Mouse (Mus musculus): ENCODE results near the gene Cpd. TPM values are rescaled to one million over a fixed set of nuclear protein-coding genes. Genes with fewer than 3 reads are reported as not detected.

Gene Cpd
- total RNA-seq, 2 experiments from 2014 or later = 61.8 to 67.7 TPM

DNA sequence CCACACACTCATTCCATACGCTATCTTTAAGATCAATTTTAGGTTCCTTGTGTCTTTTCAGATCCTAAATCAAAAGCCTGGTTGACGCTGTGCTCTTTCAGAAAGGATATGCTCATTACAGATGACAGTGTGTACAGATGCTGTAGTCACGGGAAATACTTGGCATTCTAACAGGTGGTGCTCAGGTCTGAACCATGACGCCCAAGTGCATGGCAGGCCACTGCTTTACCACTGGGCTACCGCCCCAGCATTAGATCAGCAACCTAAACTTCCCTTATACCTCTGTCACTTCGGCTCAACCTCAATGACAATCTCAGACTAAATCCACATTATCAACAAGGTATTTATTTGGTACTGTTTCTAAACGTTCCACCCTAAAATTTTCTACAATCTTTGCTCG lies 71.3 kb downstream of the Cpd start:
- DNase-seq = no peak

DNA sequence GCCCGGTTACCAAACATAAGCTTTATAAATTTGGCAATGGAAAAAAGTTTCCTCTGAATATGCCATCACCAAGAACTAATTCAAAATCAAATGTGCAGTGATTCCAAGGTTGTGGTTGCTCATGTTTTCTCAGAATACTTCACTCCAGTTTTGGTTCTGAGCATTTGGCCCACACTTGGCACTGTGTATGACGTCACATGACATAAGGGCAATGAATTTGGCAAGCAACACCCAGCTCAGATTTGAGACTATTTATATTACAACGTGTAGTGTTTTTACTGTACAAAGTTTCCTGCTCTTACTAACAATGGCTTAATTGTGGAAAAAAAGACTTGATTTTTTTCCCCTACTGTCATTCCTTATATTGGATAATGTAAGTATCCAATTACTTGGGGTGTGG lies 73.0 kb downstream of the Cpd start:
- DNase-seq = no peak

DNA sequence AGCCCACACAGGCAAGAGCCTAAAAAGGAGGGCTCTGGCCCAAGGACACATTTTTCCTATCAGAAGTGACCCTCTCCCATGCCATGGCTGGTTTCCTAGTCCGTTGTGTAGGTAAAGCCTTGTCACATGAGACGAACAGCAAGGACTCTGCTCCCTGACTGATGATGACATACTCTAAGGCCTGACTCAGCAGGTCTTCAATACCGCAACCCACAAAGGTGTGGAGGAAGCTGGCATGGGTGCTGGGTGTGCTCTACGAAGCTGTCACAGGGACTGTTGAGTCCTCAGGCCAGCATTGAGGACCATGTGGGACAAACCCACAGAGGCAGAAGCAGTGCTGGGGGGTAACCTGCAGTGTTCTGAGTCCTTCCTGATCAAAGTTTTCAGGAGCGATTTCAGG lies 76.3 kb downstream of the Cpd start:
- DNase-seq = no peak

DNA sequence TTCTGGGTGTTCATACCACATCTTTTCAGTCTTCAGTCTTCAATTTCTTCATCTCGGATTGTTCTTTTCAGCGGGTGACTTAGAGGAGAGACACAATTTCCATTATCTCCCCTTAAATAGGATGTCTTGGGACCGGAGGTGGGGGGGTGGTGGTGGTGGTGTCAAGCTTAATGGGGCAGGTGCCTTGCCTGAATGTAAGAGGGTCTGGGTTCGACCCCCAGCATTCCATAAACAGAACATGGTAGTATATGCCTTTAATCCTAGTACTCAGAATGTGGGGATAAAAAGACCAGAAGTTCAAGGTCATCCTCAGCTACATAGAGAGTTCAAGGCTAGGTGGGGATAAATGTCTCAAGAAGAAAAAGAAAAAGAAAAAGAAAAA lies 83.1 kb downstream of the Cpd start:
- DNase-seq = no peak

DNA sequence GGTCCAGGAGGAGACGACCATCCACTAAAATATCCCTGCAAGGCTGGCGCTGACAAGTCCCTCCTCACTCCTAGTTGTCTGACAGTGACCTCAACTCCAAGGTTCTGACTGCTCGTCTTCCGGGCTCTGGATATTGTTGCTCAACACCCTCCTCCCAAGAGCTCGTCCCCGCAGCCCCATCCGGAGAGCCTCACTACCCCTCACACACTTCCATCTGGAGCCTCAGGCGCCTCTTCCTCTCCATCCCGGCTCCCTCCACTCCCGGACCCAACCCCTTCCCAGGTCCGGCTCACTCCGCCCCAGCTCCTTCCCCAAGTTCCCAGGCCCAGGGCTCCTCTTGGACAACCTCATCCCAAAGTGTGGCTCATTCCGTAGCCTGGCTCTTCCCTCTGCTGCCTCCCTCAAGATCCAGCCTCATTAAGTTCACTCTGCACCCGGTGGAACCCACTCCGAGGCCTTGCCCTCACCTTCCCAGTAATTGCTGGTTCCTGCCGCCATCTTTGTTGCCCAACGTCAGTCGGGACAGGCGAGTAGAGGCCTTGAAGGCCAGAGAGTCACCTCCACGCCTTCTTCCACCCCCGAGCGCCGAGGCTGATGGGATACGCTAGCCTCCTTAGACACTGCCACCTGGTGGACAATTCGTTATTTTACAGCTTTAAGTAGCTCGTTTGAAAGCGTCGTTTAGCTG lies 83.6 kb downstream of the Cpd start, which contains the start of gene Gosr1:
Gene Gosr1, minus strand, starts transcription at position 527 of the 688 bp plus-strand sequence.
- peak; percentile 88 to 89 for DNase-seq

DNA sequence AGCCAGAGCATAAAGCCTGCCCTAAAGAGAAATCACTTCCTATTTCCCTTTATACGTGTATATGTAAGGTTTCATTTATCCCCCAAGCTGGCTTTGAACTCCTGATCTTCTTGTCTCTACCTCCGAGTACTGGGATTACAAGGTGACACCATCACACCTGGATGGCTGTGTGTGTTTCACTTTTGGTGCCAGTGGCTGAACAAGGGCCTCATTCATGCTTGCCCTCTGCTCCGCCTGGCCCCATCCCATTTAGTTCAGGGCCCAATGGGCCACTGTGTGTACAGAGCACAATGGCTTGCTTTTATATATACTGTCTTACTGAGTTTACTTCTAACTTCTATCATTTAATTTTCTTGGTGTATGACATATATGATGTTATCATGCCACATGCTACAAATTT lies 94.5 kb downstream of the Cpd start:
- no peak for DNase-seq

DNA sequence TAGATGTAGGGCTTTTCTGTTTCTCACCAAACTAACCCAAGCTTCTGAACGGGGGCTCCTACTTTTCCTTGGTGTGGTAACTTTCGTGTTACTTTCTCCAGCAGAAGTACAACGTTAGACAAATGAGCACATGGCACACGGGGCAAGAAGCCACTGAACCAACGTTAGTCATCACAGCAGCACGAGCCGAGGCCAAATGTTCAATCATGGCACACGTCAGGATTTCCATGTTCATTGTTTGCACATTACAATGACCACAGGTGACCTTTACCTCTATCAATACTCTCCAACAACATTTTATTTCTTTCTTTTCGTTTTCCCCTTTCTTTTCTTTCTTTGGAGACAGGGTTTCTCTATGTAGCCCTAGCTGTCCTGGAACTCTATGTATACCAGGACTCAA lies 98.0 kb downstream of the Cpd start:
- DNase-seq = no peak

DNA sequence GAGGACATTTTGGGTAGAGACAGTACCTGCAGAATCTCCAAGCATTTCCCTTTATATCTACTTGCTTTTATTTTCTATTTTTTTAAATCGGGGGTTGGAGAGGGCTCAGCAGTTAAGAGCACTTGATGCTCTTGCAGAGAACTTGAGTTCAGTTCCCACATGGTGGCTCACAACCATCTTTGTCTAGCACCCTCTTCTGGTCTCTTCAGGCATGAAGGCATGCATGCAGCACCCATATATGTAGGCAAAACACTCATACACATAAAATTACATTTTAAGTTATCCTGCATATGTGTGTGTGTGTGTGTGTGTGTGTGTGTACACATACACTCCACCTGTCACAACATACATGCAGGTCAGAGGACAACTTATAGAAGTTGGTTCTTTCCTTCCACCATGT lies 100.9 kb downstream of the Cpd start:
- DNase-seq = no peak

DNA sequence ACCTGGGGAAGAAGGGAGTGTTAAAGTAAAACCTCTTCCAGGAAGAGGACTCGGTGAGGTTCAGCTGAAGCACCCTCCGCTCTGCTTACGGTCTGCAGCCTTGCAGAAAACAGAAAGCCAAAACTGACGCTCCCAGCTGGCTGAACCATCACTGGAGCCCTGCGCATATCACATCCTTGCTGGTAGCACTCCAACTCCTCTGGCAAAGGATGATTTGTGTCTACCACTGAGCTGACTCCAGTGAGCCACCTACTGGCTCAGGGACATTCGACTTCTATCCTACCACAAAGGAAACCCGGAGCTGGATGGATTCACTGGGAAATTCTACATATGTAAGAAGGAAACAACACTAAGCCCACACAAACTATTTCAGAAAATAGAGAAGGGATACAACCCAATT lies 102.3 kb downstream of the Cpd start:
- peak in 1 of 2 experiments; percentile 21 for DNase-seq

DNA sequence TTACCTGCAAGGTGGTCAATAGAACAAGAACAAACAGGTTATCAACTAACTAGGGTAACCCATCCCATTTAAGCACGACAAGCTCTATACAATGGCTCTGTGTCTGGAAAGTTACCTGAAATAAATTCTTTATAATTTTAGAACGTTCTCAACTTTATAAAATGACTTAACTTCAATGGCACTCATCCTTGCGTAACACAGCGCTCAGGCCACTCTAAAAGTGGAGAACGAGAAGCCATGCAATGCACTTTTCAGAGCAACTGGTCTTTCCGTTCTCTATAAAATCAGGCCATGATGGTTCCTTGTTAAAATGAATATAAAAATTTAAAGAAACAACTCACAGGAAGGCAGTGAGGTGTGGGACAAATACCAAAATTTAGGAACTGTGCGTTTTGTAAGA lies 104.3 kb downstream of the Cpd start:
- no peak for DNase-seq

DNA sequence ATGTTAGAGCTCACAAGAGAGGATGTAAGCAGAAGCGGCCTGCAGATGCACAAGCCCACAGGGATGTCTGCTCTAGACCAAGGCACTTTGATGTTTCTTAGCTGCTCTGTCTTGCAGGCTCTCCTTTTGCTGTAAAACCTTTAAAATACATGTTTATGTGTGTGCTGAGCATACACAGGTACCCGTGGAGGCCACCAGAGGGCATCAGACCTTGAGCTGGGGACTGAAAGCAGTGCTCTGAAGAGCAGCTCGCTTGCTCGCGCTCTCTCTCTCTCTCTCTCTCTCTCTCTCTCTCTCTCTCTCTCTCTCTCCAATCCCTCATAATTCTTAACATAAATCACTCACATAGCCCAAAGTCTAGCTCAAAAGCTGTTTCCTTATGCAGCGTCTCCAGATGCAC lies 107.7 kb downstream of the Cpd start:
- no peak for DNase-seq

DNA sequence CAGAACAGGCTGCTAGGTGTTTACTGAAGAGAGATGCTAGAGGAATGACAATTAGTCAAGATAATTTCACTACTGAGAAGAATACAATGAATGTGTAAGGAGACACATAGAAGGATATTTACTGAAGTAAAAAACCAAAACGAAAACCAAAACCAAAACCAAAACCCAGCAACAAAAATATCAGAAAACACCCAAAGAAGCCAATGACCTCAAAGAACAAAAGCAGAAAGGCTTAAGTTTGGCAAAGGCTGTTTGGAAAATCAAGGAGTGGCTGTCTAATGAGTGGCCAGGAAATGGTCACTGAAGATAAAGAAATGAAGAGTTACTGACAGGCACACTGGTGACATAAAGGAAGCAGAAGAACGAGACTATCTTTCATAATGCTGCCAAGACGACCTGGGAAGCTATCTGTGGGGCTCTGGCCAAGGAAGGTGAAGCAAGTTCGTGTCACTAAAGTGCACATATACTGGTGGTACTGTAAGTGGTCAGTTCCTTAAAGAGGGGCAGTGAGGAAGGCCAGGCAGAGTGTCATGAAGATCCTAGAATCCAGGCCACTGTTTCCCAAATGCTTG lies 111.0 kb downstream of the Cpd start:
- DNase-seq = no peak

DNA sequence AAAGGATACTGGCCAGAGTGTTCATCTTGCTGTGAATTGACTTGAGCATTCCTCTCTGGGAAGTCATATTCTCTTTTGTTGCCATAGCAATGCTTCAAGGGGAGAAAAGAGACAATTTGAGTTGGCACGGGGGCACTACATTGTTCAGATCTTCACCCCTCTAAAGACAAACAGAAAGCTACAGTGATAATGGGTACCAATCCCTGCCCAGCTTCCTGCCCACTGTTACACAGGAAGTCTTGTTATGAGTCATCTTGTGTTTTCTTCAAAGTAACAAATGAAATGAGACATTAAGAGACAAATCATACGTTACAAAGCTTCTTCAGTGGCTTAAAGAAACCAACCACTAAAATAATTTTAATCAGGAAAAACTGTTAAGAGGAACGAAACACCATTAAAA lies 112.3 kb downstream of the Cpd start:
- no peak for DNase-seq

DNA sequence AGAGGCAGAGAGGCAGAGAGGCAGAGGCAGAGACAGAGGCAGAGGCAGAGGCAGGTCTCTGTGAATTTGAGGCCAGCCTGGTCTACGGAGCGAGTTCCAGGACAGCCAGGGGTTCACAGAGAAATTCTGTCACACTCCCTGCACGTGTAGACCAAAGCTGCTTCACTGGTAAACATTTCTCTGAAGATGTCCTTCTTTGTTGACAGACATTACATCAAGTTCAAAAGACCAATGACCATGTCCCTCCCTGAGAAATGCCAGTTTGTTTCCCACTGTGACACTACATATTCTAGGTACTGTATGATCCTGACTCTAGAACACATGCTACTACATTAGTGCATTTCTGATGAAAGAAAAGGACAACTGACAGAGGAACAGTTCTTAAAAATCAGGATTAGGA lies 116.2 kb downstream of the Cpd start:
- DNase-seq = no peak

Other genes with a start within 250 kb of the Cpd start
- 100 to 1,000 TPM; 502 to 515 TPM for gene Abr, start 224.7 kb downstream of the Cpd start, total RNA-seq (2021)
- gene Bhlha9, start 174.5 kb downstream of the Cpd start, total RNA-seq (2021) = 1 to 10 TPM; 5.1 to 5.2 TPM
- gene Trarg1, start 167.2 kb downstream of the Cpd start, total RNA-seq (2021) = under 1 TPM; 0.17 to 0.51 TPM
- gene Gosr1, start 83.4 kb downstream of the Cpd start, total RNA-seq (2021) = 10 to 100 TPM; 59.6 to 60.3 TPM
- gene Tmigd1, start 55.1 kb upstream of the Cpd start, total RNA-seq (2021) = not detected
- gene Blmh, start 77.8 kb upstream of the Cpd start, total RNA-seq (2021) = 10 to 100 TPM; 52.3 to 52.4 TPM
- gene Slc6a4, start 151.6 kb upstream of the Cpd start, total RNA-seq (2021) = not detected
- 10 to 100 TPM; 16.3 to 17.8 TPM for gene Nsrp1, start 231.4 kb upstream of the Cpd start, total RNA-seq (2021)